Mouse (Mus musculus): ENCODE results near the gene Zmynd8. TPM values are rescaled to one million over a fixed set of nuclear protein-coding genes. Genes with fewer than 3 reads are reported as not detected.
A peak's percentile ranks its signal among the peaks of the same experiment; 100 is the strongest.

Gene Zmynd8
- polyA plus RNA-seq, 1 experiment from 2014 or later, result 35.7 TPM

- WGBS (ENCODE audit: insufficient replicate concordance), result 30% methylated on average over 6 of the region's 6 CpGs
- Histone ChIP-seq H3K9me3 (replicated peaks) (0 out of 2 replicates have a peak, but pooled peaks cover 5% of the 10 kb centered on the region), H3K4me3 (no peak overlapping the region), H3K36me3 (peaks cover 28% of the 10 kb centered on the region), H3K4me1 (no peaks in the 10 kb centered on the region), H3K4me2 (no peak overlapping the region), H3K27me3 (replicated peaks) (no peaks in the 10 kb centered on the region), H3K27ac (no peak overlapping the region), H3K9ac (no peak overlapping the region)
- ATAC-seq, result no peak
Observed at GRCm38 (mm10) chr2:165778927-165779326, 119.9 kb downstream of the Zmynd8 start.

GRCm38 (mm10) chr2:165769375-165769948, 129.4 kb downstream of the Zmynd8 start:
- Histone ChIP-seq H3K9ac (no peak overlapping the region), H3K4me2 (no peak overlapping the region), H3K4me3 (no peak overlapping the region), H3K27ac (no peak overlapping the region), H3K4me1 (peaks cover 9% of the 10 kb centered on the region; the same call in 1 of the 2 replicates), H3K27me3 (replicated peaks) (no peaks in the 10 kb centered on the region), H3K9me3 (replicated peaks) (0 out of 2 replicates have a peak, but pooled peaks cover 5% of the 10 kb centered on the region), H3K36me3 (no peaks in the 10 kb centered on the region)
- ATAC-seq, result no peak
- 66% methylated on average over 8 of the region's 10 CpGs for WGBS (ENCODE audit: insufficient replicate concordance)

GRCm38 (mm10) chr2:165768805-165769358, 129.9 kb downstream of the Zmynd8 start:
- peaks cover 9% of the 10 kb centered on the region; the same call in 1 of the 2 replicates for H3K4me1 ChIP-seq
- no peak overlapping the region for H3K9ac ChIP-seq
- H3K27me3 ChIP-seq (replicated peaks), result no peaks in the 10 kb centered on the region
- no peak overlapping the region for H3K4me3 ChIP-seq
- 23% methylated on average over 10 of the region's 11 CpGs for WGBS (ENCODE audit: insufficient replicate concordance)
- ATAC-seq, result no peak
- H3K36me3 ChIP-seq, result no peaks in the 10 kb centered on the region
- H3K4me2 ChIP-seq, result 0 out of 2 replicates have a peak overlapping the region, but pooled peaks have one; percentile 6
- H3K27ac ChIP-seq, result no peak overlapping the region
- H3K9me3 ChIP-seq (replicated peaks), result no peaks in the 10 kb centered on the region

- no peak overlapping the region for H3K4me2 ChIP-seq
Observed at GRCm38 (mm10) chr2:165759421-165759985, 139.3 kb downstream of the Zmynd8 start.

GRCm38 (mm10) chr2:165758534-165758933, 140.3 kb downstream of the Zmynd8 start:
- Histone ChIP-seq H3K4me2 (no peak overlapping the region), H3K4me1 (no peaks in the 10 kb centered on the region), H3K27ac (no peak overlapping the region), H3K9me3 (replicated peaks) (no peaks in the 10 kb centered on the region), H3K9ac (no peak overlapping the region), H3K4me3 (no peak overlapping the region), H3K36me3 (no peaks in the 10 kb centered on the region), H3K27me3 (replicated peaks) (no peaks in the 10 kb centered on the region)
- 18% methylated on average over 5 of the region's 5 CpGs for WGBS (ENCODE audit: insufficient replicate concordance)
- ATAC-seq, result no peak

More at GRCm38 (mm10) chr2:165759421-165759985, 139.3 kb downstream of the Zmynd8 start:
- no peak for ATAC-seq
- Histone ChIP-seq H3K27ac (no peak overlapping the region), H3K9me3 (replicated peaks) (no peaks in the 10 kb centered on the region), H3K36me3 (no peaks in the 10 kb centered on the region), H3K27me3 (replicated peaks) (no peaks in the 10 kb centered on the region), H3K4me3 (no peak overlapping the region), H3K4me1 (no peaks in the 10 kb centered on the region), H3K9ac (no peak overlapping the region)
- WGBS (ENCODE audit: insufficient replicate concordance), result 74% methylated on average over 13 of the region's 13 CpGs

- Histone ChIP-seq H3K9ac (no peak overlapping the region), H3K4me1 (0 out of 2 replicates have a peak, but pooled peaks cover 3% of the 10 kb centered on the region), H3K4me2 (no peak overlapping the region), H3K36me3 (no peaks in the 10 kb centered on the region), H3K27ac (no peak overlapping the region), H3K4me3 (no peak overlapping the region), H3K9me3 (replicated peaks) (no peaks in the 10 kb centered on the region), H3K27me3 (replicated peaks) (no peaks in the 10 kb centered on the region)
- 79% methylated on average over 15 of the region's 15 CpGs for WGBS (ENCODE audit: insufficient replicate concordance)
- no peak for ATAC-seq
Observed at GRCm38 (mm10) chr2:165757799-165758198, 141.0 kb downstream of the Zmynd8 start.

- no peak for ATAC-seq
- Histone ChIP-seq H3K4me3 (no peak overlapping the region), H3K27ac (no peak overlapping the region), H3K27me3 (replicated peaks) (peaks cover 15% of the 10 kb centered on the region), H3K36me3 (no peaks in the 10 kb centered on the region), H3K9me3 (replicated peaks) (no peaks in the 10 kb centered on the region), H3K4me2 (no peak overlapping the region), H3K9ac (no peak overlapping the region), H3K4me1 (peaks cover 6% of the 10 kb centered on the region; the same call in 1 of the 2 replicates)
- WGBS (ENCODE audit: insufficient replicate concordance), result 41% methylated on average over 4 of the region's 4 CpGs
Observed at GRCm38 (mm10) chr2:165752704-165753103, 146.1 kb downstream of the Zmynd8 start.

GRCm38 (mm10) chr2:165751068-165751467, 147.7 kb downstream of the Zmynd8 start:
- no peaks in the 10 kb centered on the region for H3K9me3 ChIP-seq (replicated peaks)
- H3K4me1 ChIP-seq, result peaks cover 6% of the 10 kb centered on the region; the same call in 1 of the 2 replicates
- H3K4me2 ChIP-seq, result no peak overlapping the region
- 30% methylated on average over 7 of the region's 7 CpGs for WGBS (ENCODE audit: insufficient replicate concordance)
- no peaks in the 10 kb centered on the region for H3K36me3 ChIP-seq
- H3K4me3 ChIP-seq, result no peak overlapping the region
- ATAC-seq, result no peak
- peaks cover 15% of the 10 kb centered on the region for H3K27me3 ChIP-seq (replicated peaks)
- H3K9ac ChIP-seq, result no peak overlapping the region
- no peak overlapping the region for H3K27ac ChIP-seq

GRCm38 (mm10) chr2:165748426-165748825, 150.4 kb downstream of the Zmynd8 start:
- no peak for ATAC-seq
- 21% methylated on average over 11 of the region's 11 CpGs for WGBS (ENCODE audit: insufficient replicate concordance)
- H3K4me2 ChIP-seq, result no peak overlapping the region

GRCm38 (mm10) chr2:165747975-165748374, 150.8 kb downstream of the Zmynd8 start:
- Histone ChIP-seq H3K27me3 (replicated peaks) (peaks cover 15% of the 10 kb centered on the region), H3K4me1 (peaks cover 5% of the 10 kb centered on the region; the same call in 1 of the 2 replicates), H3K9ac (no peak overlapping the region), H3K4me2 (no peak overlapping the region), H3K27ac (no peak overlapping the region), H3K36me3 (no peaks in the 10 kb centered on the region), H3K4me3 (no peak overlapping the region), H3K9me3 (replicated peaks) (no peaks in the 10 kb centered on the region)
- no peak for ATAC-seq
- 50% methylated on average over 7 of the region's 7 CpGs for WGBS (ENCODE audit: insufficient replicate concordance)

More at GRCm38 (mm10) chr2:165748426-165748825, 150.4 kb downstream of the Zmynd8 start:
- no peak overlapping the region for H3K27ac ChIP-seq
- peaks cover 15% of the 10 kb centered on the region for H3K27me3 ChIP-seq (replicated peaks)
- H3K4me1 ChIP-seq, result peaks cover 6% of the 10 kb centered on the region; the same call in 1 of the 2 replicates
- H3K9me3 ChIP-seq (replicated peaks), result no peaks in the 10 kb centered on the region
- H3K9ac ChIP-seq, result no peak overlapping the region
- H3K4me3 ChIP-seq, result no peak overlapping the region
- no peaks in the 10 kb centered on the region for H3K36me3 ChIP-seq

- Histone ChIP-seq H3K27ac (no peak overlapping the region), H3K36me3 (no peaks in the 10 kb centered on the region), H3K4me1 (no peaks in the 10 kb centered on the region; the same call in 1 of the 2 replicates), H3K4me2 (no peak overlapping the region), H3K27me3 (replicated peaks) (peaks cover 24% of the 10 kb centered on the region), H3K4me3 (no peak overlapping the region), H3K9me3 (replicated peaks) (no peaks in the 10 kb centered on the region), H3K9ac (no peak overlapping the region)
- 71% methylated on average over 18 of the region's 18 CpGs for WGBS (ENCODE audit: insufficient replicate concordance)
- ATAC-seq, result no peak
Observed at GRCm38 (mm10) chr2:165745306-165746098, 153.3 kb downstream of the Zmynd8 start.
